Comparison of ENCODE assay signal across 12 mouse cellular contexts in the genomic region with DNA sequence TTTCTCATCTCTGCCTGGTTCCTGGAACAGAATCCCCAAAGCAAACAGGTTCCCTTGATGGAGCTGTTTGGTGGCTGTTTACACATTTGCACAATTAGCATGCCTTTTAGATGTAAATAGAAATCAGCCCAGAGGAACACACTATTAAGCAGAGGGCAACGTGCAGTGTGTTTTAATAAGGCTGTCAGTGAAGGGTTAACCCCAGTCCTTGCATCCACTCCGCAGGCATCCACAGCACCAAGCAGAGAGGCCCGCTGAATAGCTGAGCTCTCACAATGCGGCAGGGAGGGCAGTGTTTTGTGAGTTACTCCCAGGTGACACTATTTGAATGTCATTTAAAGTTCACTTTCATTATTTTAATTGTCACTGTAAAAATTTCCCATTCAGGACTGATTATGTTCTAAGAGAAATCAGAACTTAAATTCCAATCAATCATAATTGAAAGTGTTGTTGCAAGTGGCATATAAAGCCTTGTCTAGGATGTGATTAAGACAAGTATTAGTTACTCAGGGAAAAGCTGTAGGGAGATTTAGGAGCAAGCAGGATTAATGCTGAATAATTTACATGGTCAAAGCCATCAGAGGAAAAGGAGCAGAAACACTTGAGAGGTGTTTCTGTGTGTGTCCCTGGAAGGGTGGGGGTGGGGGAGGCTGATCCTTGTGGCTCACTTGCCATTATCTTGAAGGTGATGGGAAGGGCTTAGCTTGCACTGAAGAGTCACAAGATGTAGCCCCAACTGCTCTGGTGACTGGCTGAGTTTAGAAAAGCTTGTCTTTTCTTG.
DNase-seq lines count a peak whose midpoint lies in the region; ATAC-seq and TF ChIP-seq lines count a peak whose summit lies in the region.
"Had no signal": no experiment of that assay in that cellular context is flagged by ENCODE, and none has a peak within 500 bp of the region (broad histone marks: within the 10 kb centered on the region; RNA-seq: fewer than 3 reads in every experiment).

No protein-coding gene starts in this region.

- no peak for TF ChIP-seq EP300 in liver, postnatal 0 days (IDR thresholded peaks at IDR 0.05; ENCODE audit: low read depth)

- no peak overlapping the region for H3K9ac ChIP-seq in forebrain, embryonic 16.5 days (replicated peaks; ENCODE audit: low read depth, low read length)
- H3K9ac ChIP-seq in hindbrain, postnatal 0 days (replicated peaks; ENCODE audit: low read length), result no peak overlapping the region
- no peak overlapping the region for H3K9ac ChIP-seq in neural tube, embryonic 13.5 days
- H3K9ac ChIP-seq in liver, postnatal 0 days (replicated peaks), result no peak overlapping the region
- H3K9ac ChIP-seq: embryonic facial prominence, embryonic 15.5 days; liver, embryonic 13.5 days had no signal

- peak; percentile 30 for DNase-seq in embryo, embryonic 10 days (ENCODE audit: low spot score)
- no peak for DNase-seq in embryo, embryonic 9.5 days (ENCODE audit: extremely low spot score)
- peak; percentile 49 for DNase-seq in hindbrain, postnatal 0 days (ENCODE audit: low spot score)
- DNase-seq in layer of hippocampus, adult 9-10 months (ENCODE audit: low spot score), result no peak
- no peak for DNase-seq in liver, postnatal 0 days
- no peak for DNase-seq in lung, postnatal 36 days
- DNase-seq: heart, adult 11 months; liver, embryonic 13.5 days; lung, postnatal 10 days had no signal

- WGBS in forebrain, embryonic 16.5 days, result 2% methylated on average over 4 of the region's 4 CpGs
- WGBS in hindbrain, postnatal 0 days, result 6% methylated on average over 4 of the region's 4 CpGs
- under 1% methylated on average over 4 of the region's 4 CpGs for WGBS in neural tube, embryonic 13.5 days
- 25% methylated on average over 4 of the region's 4 CpGs for WGBS in liver, postnatal 0 days (ENCODE audit: insufficient replicate concordance)

- no peaks in the 10 kb centered on the region for H3K27me3 ChIP-seq in forebrain, embryonic 16.5 days (replicated peaks; ENCODE audit: control insufficient read depth, insufficient read depth, low read length)
- no peaks in the 10 kb centered on the region for H3K27me3 ChIP-seq in hindbrain, postnatal 0 days (ENCODE audit: insufficient read depth, low read length)
- peaks cover 5% of the 10 kb centered on the region; the same call in 1 of the 2 replicates for H3K27me3 ChIP-seq in neural tube, embryonic 13.5 days
- no peaks in the 10 kb centered on the region for H3K27me3 ChIP-seq in liver, postnatal 0 days (ENCODE audit: insufficient read depth, low read length)
- H3K27me3 ChIP-seq: embryonic facial prominence, embryonic 15.5 days; liver, embryonic 13.5 days had no signal

- no peaks in the 10 kb centered on the region for H3K36me3 ChIP-seq in forebrain, embryonic 16.5 days (ENCODE audit: control insufficient read depth, insufficient read depth)
- no peaks in the 10 kb centered on the region for H3K36me3 ChIP-seq in hindbrain, postnatal 0 days (ENCODE audit: insufficient read depth, low read length)
- no peaks in the 10 kb centered on the region for H3K36me3 ChIP-seq in neural tube, embryonic 13.5 days
- H3K36me3 ChIP-seq in liver, postnatal 0 days (replicated peaks; ENCODE audit: insufficient read depth, low read length), result no peaks in the 10 kb centered on the region
- H3K36me3 ChIP-seq: embryonic facial prominence, embryonic 15.5 days; liver, embryonic 13.5 days had no signal

- no peak for TF ChIP-seq CTCF in hindbrain, postnatal 0 days (IDR thresholded peaks at IDR 0.05; ENCODE audit: low read depth)
- TF ChIP-seq CTCF in liver, postnatal 0 days (IDR thresholded peaks at IDR 0.05; ENCODE audit: low read depth), result no peak

- no peak overlapping the region for H3K27ac ChIP-seq in forebrain, embryonic 16.5 days (ENCODE audit: low read length)
- H3K27ac ChIP-seq in hindbrain, postnatal 0 days, result no peak overlapping the region
- no peak overlapping the region for H3K27ac ChIP-seq in neural tube, embryonic 13.5 days (replicated peaks)
- H3K27ac ChIP-seq in liver, postnatal 0 days (ENCODE audit: low read depth), result no peak overlapping the region
- H3K27ac ChIP-seq: embryonic facial prominence, embryonic 15.5 days; liver, embryonic 13.5 days had no signal

- no peak overlapping the region for H3K4me3 ChIP-seq in forebrain, embryonic 16.5 days (replicated peaks; ENCODE audit: low read length)
- H3K4me3 ChIP-seq in hindbrain, postnatal 0 days (ENCODE audit: low read length), result no peak overlapping the region
- H3K4me3 ChIP-seq in neural tube, embryonic 13.5 days, result no peak overlapping the region
- H3K4me3 ChIP-seq in liver, postnatal 0 days (ENCODE audit: low read depth, low read length), result no peak overlapping the region
- H3K4me3 ChIP-seq: embryonic facial prominence, embryonic 15.5 days; liver, embryonic 13.5 days had no signal

- no peaks in the 10 kb centered on the region for H3K9me3 ChIP-seq in forebrain, embryonic 16.5 days (ENCODE audit: control insufficient read depth, low read length)
- H3K9me3 ChIP-seq in hindbrain, postnatal 0 days (ENCODE audit: low read length), result no peaks in the 10 kb centered on the region
- no peaks in the 10 kb centered on the region for H3K9me3 ChIP-seq in neural tube, embryonic 13.5 days
- H3K9me3 ChIP-seq in liver, postnatal 0 days (ENCODE audit: low read length), result no peaks in the 10 kb centered on the region
- H3K9me3 ChIP-seq: embryonic facial prominence, embryonic 15.5 days; liver, embryonic 13.5 days had no signal

- no peak overlapping the region for H3K4me2 ChIP-seq in forebrain, embryonic 16.5 days (ENCODE audit: low read length)
- H3K4me2 ChIP-seq in hindbrain, postnatal 0 days (ENCODE audit: low read depth, low read length), result no peak overlapping the region
- no peak overlapping the region for H3K4me2 ChIP-seq in neural tube, embryonic 13.5 days
- H3K4me2 ChIP-seq in liver, postnatal 0 days (ENCODE audit: low read depth, low read length), result no peak overlapping the region
- H3K4me2 ChIP-seq: embryonic facial prominence, embryonic 15.5 days; liver, embryonic 13.5 days had no signal

- peak; percentile 92 for ATAC-seq in forebrain, embryonic 16.5 days
- no peak for ATAC-seq in hindbrain, postnatal 0 days
- peak; percentile 93 for ATAC-seq in neural tube, embryonic 13.5 days (ENCODE audit: low read depth)
- ATAC-seq in liver, postnatal 0 days, result no peak

- H3K4me1 ChIP-seq in forebrain, embryonic 16.5 days (replicated peaks; ENCODE audit: control insufficient read depth, insufficient read depth, low read length), result peaks cover 5% of the 10 kb centered on the region
- H3K4me1 ChIP-seq in hindbrain, postnatal 0 days (ENCODE audit: insufficient read depth, low read length), result no peaks in the 10 kb centered on the region
- H3K4me1 ChIP-seq in neural tube, embryonic 13.5 days (replicated peaks), result peaks cover 8% of the 10 kb centered on the region
- no peaks in the 10 kb centered on the region for H3K4me1 ChIP-seq in liver, postnatal 0 days (ENCODE audit: insufficient read depth)
- H3K4me1 ChIP-seq: embryonic facial prominence, embryonic 15.5 days; liver, embryonic 13.5 days had no signal

Comparison
In these comparisons a context has a peak if more than half of its experiments do, and no peak if none do; other contexts are left out.
1. DNase-seq: peak in embryo, embryonic 10 days (single experiment) and hindbrain, postnatal 0 days (single experiment); none in embryo, embryonic 9.5 days (single experiment), layer of hippocampus, adult 9-10 months (single experiment), liver, postnatal 0 days (single experiment) and lung, postnatal 36 days (single experiment).
2. ATAC-seq: peak in forebrain, embryonic 16.5 days (single experiment) and neural tube, embryonic 13.5 days (single experiment); none in hindbrain, postnatal 0 days (single experiment) and liver, postnatal 0 days (single experiment).